Mouse (Mus musculus) olfactory bulb, adult 2 months (tissue): ENCODE measurements around the gene Dusp1. TPM values are rescaled to one million over a fixed set of nuclear protein-coding genes. Genes with fewer than 3 reads are reported as not detected.
A peak's percentile ranks its signal among the peaks of the same experiment; 100 is the strongest.

Source experiments
- H3K27ac ChIP-seq: fragments of 200-500 bp; 2 replicates; pipeline ENCODE4 v1.5.1; 2012; ENCODE audit warnings: low read depth, low read length; ENCODE audit not compliant: insufficient read depth
- H3K4me1 ChIP-seq: fragments of 200-500 bp; 2 replicates; pipeline ENCODE4 v1.6.1; 2012; ENCODE audit warnings: low read length; ENCODE audit not compliant: control insufficient read depth, insufficient read depth
- H3K4me3 ChIP-seq: fragments of 200-500 bp; 2 replicates; pipeline ENCODE4 v1.5.1; 2012; ENCODE audit warnings: mild to moderate bottlenecking, low read depth, low read length, moderate library complexity; ENCODE audit not compliant: insufficient read depth
- CTCF ChIP-seq: fragments of 200-500 bp; IDR thresholded peaks from 2 replicates; pipeline ENCODE4 v1.5.1; 2012; ENCODE audit warnings: low read depth, mild to moderate bottlenecking, low read length, moderate library complexity; ENCODE audit not compliant: insufficient read depth
- POLR2A ChIP-seq: fragments of 200-500 bp; IDR thresholded peaks from 2 replicates; pipeline ENCODE4 v1.6.1; 2012; ENCODE audit warnings: mild to moderate bottlenecking, low read depth, low read length, moderate library complexity; ENCODE audit not compliant: insufficient read depth
- WGBS: fragments of 180-500 bp; shearing (Covaris S2); methylation state at CpG from one replicate; pipeline ENCODE4 v1.1.7; 2018; 5-methylcytosine and 5-hydroxymethylcytosine counted together
- polyA plus RNA-seq: library from polyadenylated mRNA; stranded (reverse); fragments of >200 nt; gene quantifications from 2 replicates; pipeline ENCODE4 v1.2.4, GENCODE M21; 2012; ENCODE audit warnings: low replicate concordance; ENCODE audit not compliant: missing spikeins, insufficient read depth, insufficient read length

The Dusp1 gene
- polyA plus RNA-seq, 1 experiment, result not detected

DNA sequence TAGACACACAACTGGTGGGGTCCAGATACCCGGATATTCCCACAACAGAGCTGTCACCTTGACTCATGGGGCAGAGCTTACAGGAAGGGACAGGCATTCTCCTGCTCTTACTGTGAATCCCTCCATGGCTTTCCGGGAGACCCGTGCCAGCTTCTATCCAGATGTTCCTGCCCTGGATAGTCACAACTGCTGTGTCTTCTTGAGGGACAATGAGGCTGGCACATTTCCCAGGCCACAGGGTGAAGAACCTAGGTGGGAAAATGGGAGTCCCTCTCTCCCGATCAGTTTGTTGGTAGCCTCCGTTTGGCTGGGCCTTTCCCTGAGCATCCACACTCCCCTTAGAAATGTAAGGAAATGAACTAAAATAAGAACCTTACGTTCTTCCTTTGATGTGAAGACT, 33.2 kb downstream of the Dusp1 start:
- WGBS, result 69% methylated on average over 6 of the region's 6 CpGs
- Histone ChIP-seq H3K27ac (no peak overlapping the region), H3K4me3 (no peak overlapping the region), H3K4me1 (peaks cover 50% of the 10 kb centered on the region)
- TF ChIP-seq CTCF (no peak), POLR2A (no peak)

DNA sequence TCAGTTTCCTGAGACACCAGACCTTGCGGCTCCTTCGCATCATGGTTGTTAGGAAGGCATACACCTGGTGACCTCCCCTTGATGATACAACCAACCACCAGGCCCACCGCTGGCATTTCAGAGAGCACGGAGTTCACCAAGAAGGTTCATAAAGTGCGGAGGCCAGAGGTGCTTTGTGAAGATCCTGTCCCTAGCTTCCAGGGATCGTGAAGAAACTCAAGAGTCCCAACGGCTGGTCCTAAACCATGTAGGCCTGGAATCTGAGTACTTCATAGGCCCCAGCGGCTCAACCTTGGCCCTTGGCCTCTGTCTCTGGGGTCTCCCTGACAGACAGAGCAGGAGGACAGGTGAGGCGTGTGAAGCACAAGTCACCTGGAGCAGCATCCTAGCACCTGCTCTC, 34.6 kb downstream of the Dusp1 start:
- Histone ChIP-seq H3K27ac (no peak overlapping the region), H3K4me3 (no peak overlapping the region), H3K4me1 (peaks cover 38% of the 10 kb centered on the region)
- 97% methylated on average over 9 of the region's 9 CpGs for WGBS
- TF ChIP-seq POLR2A (no peak), CTCF (no peak)

DNA sequence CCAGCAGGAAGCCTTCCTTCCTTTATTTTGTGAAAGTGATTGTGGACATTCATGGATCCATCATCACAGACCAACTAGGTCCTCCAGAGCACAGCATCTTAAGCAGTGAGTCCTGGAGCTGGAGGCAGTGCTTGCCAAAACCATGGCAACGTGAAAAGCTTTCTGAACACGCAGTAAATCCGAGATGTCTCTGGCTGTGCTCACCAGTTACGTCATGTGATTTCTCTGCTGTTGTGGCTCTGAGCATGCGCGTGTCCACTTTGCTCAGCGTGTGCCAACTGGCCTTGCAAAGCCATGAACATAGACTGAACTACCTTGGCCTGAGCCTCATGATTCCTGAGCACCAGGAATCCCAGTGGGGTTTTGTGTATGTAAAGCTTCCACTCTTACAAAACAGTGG, 36.6 kb downstream of the Dusp1 start:
- H3K4me1 ChIP-seq, result peaks cover 27% of the 10 kb centered on the region
- H3K4me3 ChIP-seq, result no peak overlapping the region
- no peak for TF ChIP-seq POLR2A
- TF ChIP-seq CTCF, result no peak
- H3K27ac ChIP-seq, result no peak overlapping the region
- 27% methylated on average over 7 of the region's 7 CpGs for WGBS

DNA sequence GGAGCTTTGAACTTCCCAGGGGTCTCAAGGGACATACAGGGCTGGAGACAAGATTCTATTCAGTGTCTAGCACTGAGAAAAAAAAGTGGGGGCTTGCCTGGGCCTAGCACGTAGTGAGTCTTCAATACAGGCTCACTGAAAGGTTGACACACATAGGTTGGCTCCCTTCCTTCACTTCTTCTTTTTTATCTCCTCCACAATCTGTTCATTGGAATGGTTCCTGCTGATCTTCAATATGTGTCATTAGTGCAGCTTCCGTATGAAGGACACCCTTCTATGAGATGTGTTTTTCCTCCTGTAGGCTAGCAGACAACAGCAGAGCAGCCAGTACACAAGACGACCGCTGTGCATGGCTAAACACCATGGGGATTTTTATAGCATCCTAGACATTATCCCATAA, 37.1 kb downstream of the Dusp1 start:
- peaks cover 22% of the 10 kb centered on the region for H3K4me1 ChIP-seq
- no peak overlapping the region for H3K4me3 ChIP-seq
- H3K27ac ChIP-seq, result no peak overlapping the region
- WGBS, result 63% methylated on average over 4 of the region's 4 CpGs
- TF ChIP-seq POLR2A, result no peak
- no peak for TF ChIP-seq CTCF

DNA sequence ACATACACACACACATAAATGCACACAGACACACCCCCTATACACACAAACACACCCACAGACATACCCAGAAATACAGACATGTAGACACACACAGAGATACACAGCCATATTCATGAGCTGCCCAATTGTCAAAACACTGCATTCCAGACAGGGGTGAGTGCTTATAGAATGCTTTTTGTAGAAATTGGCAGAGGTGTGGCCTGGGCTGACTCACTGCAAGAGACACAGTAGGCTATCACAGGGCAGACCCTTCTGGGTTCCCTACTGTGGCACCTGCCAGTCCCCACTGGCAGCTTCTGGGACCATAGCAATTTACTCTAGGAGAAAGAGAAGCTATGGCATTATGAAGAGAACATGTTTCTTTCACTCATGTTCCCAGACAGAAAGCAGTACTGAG, 37.6 kb downstream of the Dusp1 start:
- peaks cover 17% of the 10 kb centered on the region for H3K4me1 ChIP-seq
- TF ChIP-seq POLR2A, result no peak
- no peak for TF ChIP-seq CTCF
- H3K4me3 ChIP-seq, result no peak overlapping the region
- no peak overlapping the region for H3K27ac ChIP-seq

DNA sequence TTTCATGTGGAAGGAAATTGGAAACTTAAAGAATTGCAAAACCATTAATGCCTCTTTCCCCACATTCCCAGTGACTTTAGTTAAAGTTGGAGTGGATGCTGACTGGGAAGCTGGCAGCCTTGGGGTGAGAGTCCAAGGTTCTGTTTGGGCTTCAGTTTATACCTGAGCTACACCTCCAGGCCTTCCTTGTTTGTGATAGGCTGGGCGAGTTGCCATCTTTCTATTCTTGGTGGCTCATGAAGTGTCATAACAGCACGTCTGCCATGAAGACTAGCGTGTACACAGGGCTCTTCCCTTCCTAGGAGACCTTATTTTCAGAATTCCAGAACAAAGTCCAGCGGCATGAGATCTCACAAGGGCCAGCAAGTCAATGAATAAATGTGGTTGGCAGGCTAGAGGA, 39.2 kb downstream of the Dusp1 start:
- peaks cover 11% of the 10 kb centered on the region for H3K4me1 ChIP-seq
- no peak for TF ChIP-seq POLR2A
- no peak for TF ChIP-seq CTCF
- no peak overlapping the region for H3K27ac ChIP-seq
- no peak overlapping the region for H3K4me3 ChIP-seq
- 75% methylated on average over 4 of the region's 4 CpGs for WGBS

DNA sequence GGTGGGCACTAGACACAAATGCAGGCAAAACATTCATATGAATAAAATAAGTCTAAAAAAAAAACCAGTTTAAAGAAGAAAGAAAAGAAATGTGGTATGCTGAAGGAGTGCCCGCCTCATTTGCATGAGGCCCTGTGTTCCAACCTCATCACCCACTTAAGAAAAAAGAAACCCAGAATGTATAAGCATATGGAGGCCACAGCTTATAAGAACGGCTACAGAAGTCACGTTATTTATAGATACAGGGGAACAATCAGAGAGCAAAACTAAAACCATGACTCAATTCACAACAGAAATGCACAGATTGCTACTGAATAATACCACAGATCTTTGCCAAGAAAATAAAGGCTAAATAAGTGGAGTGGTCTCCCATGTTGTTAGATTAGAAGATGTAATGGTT, 43.6 kb downstream of the Dusp1 start:
- no peak for TF ChIP-seq POLR2A
- TF ChIP-seq CTCF, result no peak
- 59% methylated on average over 3 of the region's 3 CpGs for WGBS
- peaks cover 19% of the 10 kb centered on the region for H3K4me1 ChIP-seq
- no peak overlapping the region for H3K27ac ChIP-seq
- H3K4me3 ChIP-seq, result no peak overlapping the region

DNA sequence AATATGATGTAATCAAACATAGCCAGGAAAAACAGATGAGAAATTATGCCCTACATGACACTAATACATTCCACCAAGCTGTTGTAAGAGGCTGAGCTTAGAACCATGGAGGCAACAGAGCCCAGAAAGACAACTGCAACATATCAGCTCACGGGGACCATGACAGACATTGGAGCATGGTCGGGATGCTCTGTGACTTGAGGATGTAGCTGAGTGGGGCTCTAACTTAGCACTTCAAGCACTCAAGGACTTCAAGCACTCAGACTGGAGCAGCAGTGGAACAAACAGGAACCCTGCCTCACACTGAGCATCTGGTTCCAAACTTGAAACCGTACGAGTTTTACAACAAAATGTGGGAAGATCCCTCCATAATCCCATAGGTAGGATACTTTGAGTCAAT, 46.3 kb downstream of the Dusp1 start:
- H3K4me1 ChIP-seq, result peaks cover 37% of the 10 kb centered on the region
- no peak for TF ChIP-seq CTCF
- no peak for TF ChIP-seq POLR2A
- WGBS, result 95% methylated on average over 4 of the region's 4 CpGs
- H3K4me3 ChIP-seq, result no peak overlapping the region
- H3K27ac ChIP-seq, result no peak overlapping the region

DNA sequence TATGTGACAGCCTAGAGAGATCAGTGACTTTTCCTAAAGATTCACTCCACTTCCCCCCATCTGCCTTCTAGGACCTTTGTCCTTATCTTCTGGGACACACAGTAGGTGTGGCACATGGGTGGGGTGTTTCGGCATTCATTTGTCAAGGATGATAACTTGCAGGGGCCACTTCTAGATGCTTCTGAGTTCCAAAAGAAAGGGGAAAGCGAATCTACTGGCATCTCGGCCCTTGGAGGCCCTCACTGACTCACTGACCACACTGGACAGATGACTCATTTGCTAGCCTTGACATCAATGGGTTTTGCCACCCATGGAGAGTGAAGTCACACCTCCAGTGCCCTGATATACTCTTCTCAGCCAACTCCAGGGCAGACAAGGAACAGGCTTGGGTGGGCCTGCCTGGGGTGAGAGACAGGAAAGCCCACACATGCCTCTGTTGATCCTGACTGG, 47.3 kb downstream of the Dusp1 start:
- no peak overlapping the region for H3K4me3 ChIP-seq
- TF ChIP-seq POLR2A, result no peak
- no peak for TF ChIP-seq CTCF
- 81% methylated on average over 3 of the region's 3 CpGs for WGBS
- H3K27ac ChIP-seq, result peak overlapping the region; percentile 10; the same call in 1 of the 2 replicates
- peaks cover 36% of the 10 kb centered on the region for H3K4me1 ChIP-seq
